In the genomic region with DNA sequence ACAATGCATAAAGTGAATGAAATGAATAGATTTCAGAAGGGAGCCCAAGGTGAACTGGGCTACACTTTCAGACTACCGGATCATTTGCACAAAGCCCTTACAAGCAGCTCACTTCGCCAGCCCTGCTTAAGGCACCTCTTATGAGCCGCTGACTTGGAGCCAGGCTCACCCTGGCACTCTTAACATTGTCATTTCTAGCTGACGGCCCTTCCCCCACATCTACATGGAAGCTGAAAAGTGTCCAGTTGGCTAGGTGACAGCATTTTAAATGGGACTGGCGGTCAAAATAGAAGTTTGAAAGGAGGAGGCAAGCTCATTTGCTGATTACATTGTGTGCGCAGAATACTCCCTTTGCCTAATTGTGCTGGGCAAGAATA, we compare ENCODE assay signal across 7 mouse cellular contexts.
A peak's percentile ranks its signal among the peaks of the same experiment; 100 is the strongest.
DNase-seq lines count a peak whose midpoint lies in the region; ATAC-seq and TF ChIP-seq lines count a peak whose summit lies in the region.

No protein-coding gene starts in this region.

- 4% methylated on average over 6 of the region's 6 CpGs for WGBS in forebrain, embryonic 15.5 days
- WGBS in hindbrain, embryonic 16.5 days = 12% methylated on average over 6 of the region's 6 CpGs
- 43% methylated on average over 6 of the region's 6 CpGs for WGBS in liver, embryonic 11.5 days
- 15% methylated on average over 6 of the region's 6 CpGs for WGBS in olfactory bulb, adult 2 months

- H3K4me3 ChIP-seq in forebrain, embryonic 15.5 days = peak overlapping the region; percentile 46
- peak overlapping the region; percentile 57 for H3K4me3 ChIP-seq in hindbrain, embryonic 16.5 days (ENCODE audit: low read length)
- peak overlapping the region; percentile 40 for H3K4me3 ChIP-seq in liver, embryonic 11.5 days (ENCODE audit: low read depth, low read length)
- peak overlapping the region; percentile 32; the same call in 1 of the 2 replicates for H3K4me3 ChIP-seq in olfactory bulb, adult 2 months (ENCODE audit: insufficient read depth, low read depth, low read length)

- TF ChIP-seq CTCF in olfactory bulb, adult 2 months (IDR thresholded peaks at IDR 0.05; ENCODE audit: insufficient read depth, low read depth, low read length) = no peak

- TF ChIP-seq POLR2A in olfactory bulb, adult 2 months (IDR thresholded peaks at IDR 0.05; ENCODE audit: insufficient read depth, low read depth, low read length) = no peak

- ATAC-seq in forebrain, embryonic 15.5 days (replicated peaks) = peak; percentile 81
- peak; percentile 63; the same call in 1 of the 2 replicates for ATAC-seq in hindbrain, embryonic 16.5 days
- ATAC-seq in liver, embryonic 11.5 days (replicated peaks; ENCODE audit: low FRiP score) = no peak

- no peaks in the 10 kb centered on the region for H3K9me3 ChIP-seq in forebrain, embryonic 15.5 days
- no peaks in the 10 kb centered on the region for H3K9me3 ChIP-seq in hindbrain, embryonic 16.5 days (ENCODE audit: control insufficient read depth, low read length)
- no peaks in the 10 kb centered on the region for H3K9me3 ChIP-seq in liver, embryonic 11.5 days (ENCODE audit: control insufficient read depth, low read length)

- peak overlapping the region; percentile 77 for H3K27ac ChIP-seq in forebrain, embryonic 15.5 days (replicated peaks)
- peak overlapping the region; percentile 74 for H3K27ac ChIP-seq in hindbrain, embryonic 16.5 days (ENCODE audit: low read depth, low read length)
- H3K27ac ChIP-seq in liver, embryonic 11.5 days (ENCODE audit: low read depth, low read length) = no peak overlapping the region
- no peak overlapping the region for H3K27ac ChIP-seq in olfactory bulb, adult 2 months (ENCODE audit: insufficient read depth, low read depth, low read length)

- no peaks in the 10 kb centered on the region for H3K27me3 ChIP-seq in forebrain, embryonic 15.5 days
- H3K27me3 ChIP-seq in hindbrain, embryonic 16.5 days (replicated peaks; ENCODE audit: control insufficient read depth, insufficient read depth, low read length) = no peaks in the 10 kb centered on the region
- peaks cover 7% of the 10 kb centered on the region; the same call in 1 of the 2 replicates for H3K27me3 ChIP-seq in liver, embryonic 11.5 days (replicated peaks; ENCODE audit: control insufficient read depth, insufficient read depth, low read length)

- H3K9ac ChIP-seq in forebrain, embryonic 15.5 days (replicated peaks) = peak overlapping the region; percentile 60
- peak overlapping the region; percentile 71 for H3K9ac ChIP-seq in hindbrain, embryonic 16.5 days (ENCODE audit: low read depth, low read length)
- H3K9ac ChIP-seq in liver, embryonic 11.5 days (ENCODE audit: low read depth, low read length) = no peak overlapping the region

- peak; percentile 31 for DNase-seq in MN1 (ENCODE audit: low spot score)
- peak; percentile 78 for DNase-seq in brain, adult 2 months (ENCODE audit: low read depth, low spot score)
- DNase-seq in liver, embryonic 11.5 days (ENCODE audit: low spot score) = no peak
- DNase-seq in frontal cortex, postnatal 25 days (ENCODE audit: low spot score in 2 of 2) = no peak

- peaks cover 60% of the 10 kb centered on the region for H3K4me1 ChIP-seq in forebrain, embryonic 15.5 days
- peaks cover 32% of the 10 kb centered on the region for H3K4me1 ChIP-seq in hindbrain, embryonic 16.5 days (ENCODE audit: control insufficient read depth, insufficient read depth, low read depth, low read length)
- H3K4me1 ChIP-seq in liver, embryonic 11.5 days (replicated peaks; ENCODE audit: control insufficient read depth, insufficient read depth, low read length) = peaks cover 4% of the 10 kb centered on the region
- H3K4me1 ChIP-seq in olfactory bulb, adult 2 months (ENCODE audit: control insufficient read depth, insufficient read depth, low read length) = peaks cover 7% of the 10 kb centered on the region

- H3K4me2 ChIP-seq in forebrain, embryonic 15.5 days (replicated peaks) = peak overlapping the region; percentile 88
- peak overlapping the region; percentile 89 for H3K4me2 ChIP-seq in hindbrain, embryonic 16.5 days (ENCODE audit: low read length)
- peak overlapping the region; percentile 75 for H3K4me2 ChIP-seq in liver, embryonic 11.5 days

- H3K36me3 ChIP-seq in forebrain, embryonic 15.5 days = no peaks in the 10 kb centered on the region
- H3K36me3 ChIP-seq in hindbrain, embryonic 16.5 days (ENCODE audit: control insufficient read depth, insufficient read depth, low read length) = no peaks in the 10 kb centered on the region
- no peaks in the 10 kb centered on the region for H3K36me3 ChIP-seq in liver, embryonic 11.5 days (ENCODE audit: control insufficient read depth, insufficient read depth, low read length)

Comparison
In these comparisons a context has a peak if more than half of its experiments do, and no peak if none do; other contexts are left out.
1. DNase-seq: peak in MN1 (single experiment) and brain, adult 2 months (single experiment); none in liver, embryonic 11.5 days (single experiment) and frontal cortex, postnatal 25 days (0 of 2).
2. H3K27ac ChIP-seq: peak in forebrain, embryonic 15.5 days (single experiment) and hindbrain, embryonic 16.5 days (single experiment); none in liver, embryonic 11.5 days (single experiment) and olfactory bulb, adult 2 months (single experiment).
3. Peak in every context shown above with its lines, with median percentiles within 50 percentile points of each other: H3K4me2 ChIP-seq and H3K4me3 ChIP-seq.